Mouse (Mus musculus) intestine, postnatal 0 days (tissue): ENCODE measurements at regions not wholly inside any gene's neighbourhood (a gene's known extent, or its start where the extent isn't known, plus 50 kb on each side); places are given as distances from the start of the nearest gene placed in this dataset.
A peak's percentile ranks its signal among the peaks of the same experiment; 100 is the strongest.

Source experiments
- ATAC-seq: fragments of 200-750 bp; cut with Nextera tagmentation; 2 replicates; pipeline ENCODE4 v1.8.0; 2017; ENCODE audit warnings: mild to moderate bottlenecking, moderate TSS enrichment, moderate library complexity
- H3K27ac ChIP-seq: fragments of 300-500 bp; sonication (generic); 2 replicates; pipeline ENCODE4 v1.5.1; 2014; ENCODE audit warnings: mild to moderate bottlenecking, low read depth, low read length, moderate library complexity
- H3K27me3 ChIP-seq: fragments of 300-500 bp; sonication (generic); replicated peaks from 2 replicates; pipeline ENCODE4 v1.6.1; 2014; ENCODE audit warnings: low read length, mixed read lengths; ENCODE audit not compliant: control insufficient read depth, insufficient read depth
- H3K36me3 ChIP-seq: fragments of 300-500 bp; sonication (generic); 2 replicates; pipeline ENCODE4 v1.6.1; 2014; ENCODE audit warnings: mild to moderate bottlenecking, moderate library complexity; ENCODE audit not compliant: control insufficient read depth, insufficient read depth
- H3K4me1 ChIP-seq: fragments of 300-500 bp; sonication (generic); replicated peaks from 2 replicates; pipeline ENCODE4 v1.6.1; 2014; ENCODE audit warnings: antibody characterized with exemption, low read length, mixed read lengths; ENCODE audit not compliant: control insufficient read depth, insufficient read depth
- H3K4me2 ChIP-seq: fragments of 300-500 bp; sonication (generic); replicated peaks from 2 replicates; pipeline ENCODE4 v1.6.1; 2014; ENCODE audit warnings: low read depth, mild to moderate bottlenecking, moderate library complexity
- H3K4me3 ChIP-seq: fragments of 300-500 bp; sonication (generic); 2 replicates; pipeline ENCODE4 v1.5.1; 2014; ENCODE audit warnings: low read depth, low read length
- H3K9ac ChIP-seq: fragments of 300-500 bp; sonication (generic); 2 replicates; pipeline ENCODE4 v1.6.1; 2014; ENCODE audit warnings: mild to moderate bottlenecking, low read depth, low read length
- H3K9me3 ChIP-seq: fragments of 300-500 bp; sonication (generic); 2 replicates; pipeline ENCODE4 v1.6.1; 2016; ENCODE audit warnings: mixed run types; ENCODE audit not compliant: control insufficient read depth
- CTCF ChIP-seq: sonication (generic); IDR thresholded peaks from 2 replicates; pipeline ENCODE4 v1.5.1; 2016; ENCODE audit warnings: low read depth, mild to moderate bottlenecking, control low read depth, antibody characterized with exemption, moderate library complexity
- WGBS: fragments of 180-500 bp; shearing (Covaris S2); extraction: QIAGEN DNeasy Blood & Tissue Kit; methylation state at CpG from one replicate; pipeline ENCODE4 v1.1.7; 2014; 5-methylcytosine and 5-hydroxymethylcytosine counted together

- no peaks in the 10 kb centered on the region for H3K36me3 ChIP-seq
- no peak overlapping the region for H3K4me3 ChIP-seq
- 79% methylated on average over 5 of the region's 5 CpGs for WGBS
- no peaks in the 10 kb centered on the region for H3K4me1 ChIP-seq
- no peak for ATAC-seq
- H3K4me2 ChIP-seq = no peak overlapping the region
- no peak for TF ChIP-seq CTCF
- H3K9ac ChIP-seq = no peak overlapping the region
- H3K27ac ChIP-seq = no peak overlapping the region
- H3K9me3 ChIP-seq = no peaks in the 10 kb centered on the region
- H3K27me3 ChIP-seq = no peaks in the 10 kb centered on the region
Measured at GRCm38 (mm10) chr12:6930726-6931125, 1046.7 kb upstream of the Apob start.

GRCm38 (mm10) chr12:6956638-6957037 is 1020.8 kb upstream of the Apob start:
- Histone ChIP-seq H3K27me3 (no peaks in the 10 kb centered on the region), H3K9ac (no peak overlapping the region), H3K4me2 (no peak overlapping the region), H3K4me1 (no peaks in the 10 kb centered on the region), H3K36me3 (no peaks in the 10 kb centered on the region), H3K27ac (no peak overlapping the region), H3K4me3 (no peak overlapping the region), H3K9me3 (no peaks in the 10 kb centered on the region)
- no peak for TF ChIP-seq CTCF
- ATAC-seq = no peak
- 75% methylated on average over 3 of the region's 3 CpGs for WGBS

DNA sequence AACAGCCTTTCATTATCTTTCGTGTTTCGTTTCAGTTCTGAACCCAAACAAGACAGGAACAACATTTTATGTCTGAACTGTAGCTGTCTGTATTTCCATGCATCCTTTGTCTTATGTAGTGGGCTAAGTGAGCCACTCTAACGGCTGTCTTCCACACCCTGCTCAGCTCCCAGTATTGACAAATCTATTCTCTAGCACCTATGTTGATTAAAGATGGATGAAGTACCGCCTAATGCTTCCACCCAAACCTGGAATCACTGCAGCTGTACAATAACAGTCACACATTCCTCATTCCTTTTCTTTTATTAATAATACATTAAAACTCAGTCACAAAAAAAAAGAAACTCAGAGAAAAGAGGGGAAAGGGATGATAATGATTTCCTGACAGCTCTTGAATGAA is 992.8 kb upstream of the Apob start:
- Histone ChIP-seq H3K4me3 (no peak overlapping the region), H3K36me3 (no peaks in the 10 kb centered on the region), H3K4me2 (no peak overlapping the region), H3K4me1 (no peaks in the 10 kb centered on the region), H3K27ac (no peak overlapping the region), H3K9ac (no peak overlapping the region), H3K9me3 (no peaks in the 10 kb centered on the region), H3K27me3 (no peaks in the 10 kb centered on the region)
- no peak for ATAC-seq
- no peak for TF ChIP-seq CTCF
- 73% methylated on average over 4 of the region's 4 CpGs for WGBS

DNA sequence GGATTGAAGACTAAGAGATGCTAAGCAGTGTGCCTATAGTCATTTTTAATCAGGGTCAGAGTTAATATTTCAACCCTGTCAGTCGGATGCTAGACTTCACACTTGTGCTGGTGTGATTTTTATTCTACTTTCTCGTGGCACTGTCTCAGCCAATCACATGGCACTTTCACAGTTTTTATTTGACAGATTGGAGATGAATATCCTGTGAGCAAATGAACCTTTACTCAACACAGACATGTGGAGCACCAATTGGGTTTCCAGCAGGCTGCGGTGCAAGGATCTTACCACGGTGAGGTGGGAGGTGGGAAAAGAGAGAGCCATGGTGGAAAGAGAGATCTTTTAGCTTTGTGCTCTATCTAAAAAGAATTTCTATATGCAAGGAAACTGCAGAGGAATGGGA is 949.0 kb upstream of the Apob start:
- Histone ChIP-seq H3K27ac (no peak overlapping the region), H3K4me1 (no peaks in the 10 kb centered on the region), H3K27me3 (no peaks in the 10 kb centered on the region), H3K9ac (no peak overlapping the region), H3K4me3 (no peak overlapping the region), H3K36me3 (no peaks in the 10 kb centered on the region), H3K4me2 (no peak overlapping the region), H3K9me3 (no peaks in the 10 kb centered on the region)
- WGBS = 78% methylated on average over 4 of the region's 4 CpGs
- no peak for TF ChIP-seq CTCF
- no peak for ATAC-seq

GRCm38 (mm10) chr12:7029396-7030065 is 947.9 kb upstream of the Apob start:
- no peak for ATAC-seq
- Histone ChIP-seq H3K9ac (no peak overlapping the region), H3K27me3 (no peaks in the 10 kb centered on the region), H3K4me3 (no peak overlapping the region), H3K36me3 (no peaks in the 10 kb centered on the region), H3K9me3 (no peaks in the 10 kb centered on the region), H3K4me2 (no peak overlapping the region), H3K4me1 (no peaks in the 10 kb centered on the region), H3K27ac (no peak overlapping the region)
- WGBS = 64% methylated on average over 4 of the region's 4 CpGs
- no peak for TF ChIP-seq CTCF

- Histone ChIP-seq H3K27me3 (no peaks in the 10 kb centered on the region), H3K4me2 (no peak overlapping the region), H3K36me3 (no peaks in the 10 kb centered on the region), H3K27ac (no peak overlapping the region), H3K4me3 (no peak overlapping the region), H3K9ac (no peak overlapping the region), H3K4me1 (no peaks in the 10 kb centered on the region), H3K9me3 (no peaks in the 10 kb centered on the region)
- no peak for TF ChIP-seq CTCF
- no peak for ATAC-seq
- WGBS = 63% methylated on average over 3 of the region's 3 CpGs
Measured at GRCm38 (mm10) chr12:7050791-7051190, 926.7 kb upstream of the Apob start.

DNA sequence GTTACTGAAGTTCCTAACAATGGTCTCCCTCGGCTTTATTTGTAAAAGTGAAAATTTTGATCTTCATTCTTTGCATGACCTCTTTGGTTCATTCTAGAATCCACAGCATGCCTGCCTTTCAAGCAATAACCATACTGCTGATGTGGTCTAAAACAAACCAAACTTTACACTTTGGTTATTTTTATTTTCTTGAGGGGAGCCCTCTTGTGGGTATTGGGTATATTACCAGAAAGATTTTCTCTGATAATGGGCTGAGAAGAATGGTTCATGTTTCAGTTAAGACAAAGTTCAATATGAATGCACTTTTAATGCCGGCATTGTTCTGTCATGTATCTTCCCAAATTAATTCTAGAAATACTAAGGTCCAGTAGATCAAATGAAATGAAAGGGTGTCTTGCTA is 922.9 kb upstream of the Apob start:
- Histone ChIP-seq H3K27me3 (no peaks in the 10 kb centered on the region), H3K4me1 (no peaks in the 10 kb centered on the region), H3K4me3 (no peak overlapping the region), H3K36me3 (no peaks in the 10 kb centered on the region), H3K9ac (no peak overlapping the region), H3K27ac (no peak overlapping the region), H3K9me3 (no peaks in the 10 kb centered on the region), H3K4me2 (no peak overlapping the region)
- TF ChIP-seq CTCF = peak; percentile 28
- WGBS = 75% methylated on average over 2 of the region's 2 CpGs
- no peak for ATAC-seq
